Mouse (Mus musculus): ENCODE results near the gene Cdk14.

DNA sequence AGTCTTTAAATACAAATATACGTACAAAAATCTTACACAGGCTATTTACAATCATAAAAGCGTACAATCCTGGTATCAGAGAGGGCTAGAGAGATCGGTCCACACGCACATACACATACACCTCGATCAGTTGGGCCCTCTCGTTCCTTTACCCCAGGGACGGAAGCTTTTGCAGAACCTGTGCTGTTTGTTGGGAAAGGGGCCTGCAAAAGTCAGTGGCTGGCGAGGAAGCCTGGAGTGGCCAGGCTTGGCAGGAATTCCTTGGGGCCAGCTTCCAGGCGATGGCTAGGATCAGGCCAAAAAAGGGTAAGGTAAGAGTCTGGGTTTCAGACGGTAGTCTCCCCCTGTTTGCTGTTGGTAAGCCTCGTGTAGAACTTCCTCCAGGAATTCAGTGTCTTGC, 664.8 kb downstream of the Cdk14 start:
- TF ChIP-seq EP300 (IDR thresholded peaks at IDR 0.05; ENCODE audit: low read depth) (no peak), CTCF (IDR thresholded peaks at IDR 0.05; ENCODE audit: low read depth) (no peak)
